Mouse (Mus musculus) frontal cortex, adult 2 months (tissue): ENCODE results near the gene Rflna. TPM values are rescaled to one million over a fixed set of nuclear protein-coding genes. Genes with fewer than 3 reads are reported as not detected.

Source experiments
- DNase-seq, 2 experiments: peaks; one replicate each; pipeline ENCODE4 v3.0.0; 2022; ENCODE audit warnings: low spot score in 1 of 2; ENCODE audit errors: extremely low spot score in 1 of 2
- polyA plus RNA-seq: library from polyadenylated mRNA; depleted of rRNA; stranded (reverse); fragments of >200 nt; gene quantifications from 2 replicates; pipeline ENCODE4 v1.2.3, GENCODE M21; 2012; rRNA removed

Gene Rflna
- 3.7 and 3.8 TPM in 2 replicates for polyA plus RNA-seq

DNA sequence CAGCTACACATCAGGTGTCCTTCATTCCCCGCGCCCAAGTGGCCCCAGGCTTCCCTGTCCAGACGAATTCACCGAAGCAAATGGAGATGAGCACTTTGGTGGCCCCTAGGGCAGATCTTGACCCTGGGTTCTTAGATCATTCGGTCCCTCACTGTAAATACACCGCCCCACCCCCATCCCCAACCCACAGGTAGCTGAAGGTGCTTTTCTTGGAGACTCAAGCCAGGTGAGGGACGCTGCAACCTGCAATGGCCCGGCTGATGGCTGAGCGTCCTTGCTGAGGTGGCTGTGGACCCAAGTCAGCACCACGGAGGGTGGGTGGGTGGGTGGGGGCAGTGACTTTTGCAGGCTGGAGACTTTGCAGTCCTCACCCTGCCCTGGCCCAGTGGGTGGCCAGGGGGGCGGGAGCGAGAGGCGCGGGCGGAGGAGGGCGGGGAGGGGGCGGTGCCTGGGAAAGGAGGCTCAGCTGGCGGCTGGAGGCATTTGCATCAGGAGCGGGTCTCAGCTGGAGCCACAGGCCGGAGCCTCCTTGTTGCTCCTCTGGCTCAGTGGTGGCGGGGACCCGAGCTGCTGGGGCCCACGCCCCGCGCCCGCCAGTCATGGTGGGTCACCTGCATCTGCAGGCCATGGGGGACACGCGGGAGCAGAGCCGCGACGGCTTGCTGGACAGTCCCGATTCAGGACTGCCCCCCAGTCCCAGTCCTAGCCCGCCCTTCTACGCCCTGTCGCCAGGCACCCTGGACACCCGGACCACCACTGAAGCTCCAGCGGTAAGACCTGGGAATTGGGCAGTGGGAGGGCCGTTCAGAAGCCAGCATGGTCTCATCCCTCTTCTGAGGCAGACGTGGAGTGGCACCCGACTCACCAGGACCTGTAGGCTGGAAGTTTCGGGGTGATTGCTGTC lies at the start of gene Rflna:
Gene Rflna (plus strand): TSS at position 253 of the 904 bp plus-strand sequence.
- no peak for DNase-seq

DNA sequence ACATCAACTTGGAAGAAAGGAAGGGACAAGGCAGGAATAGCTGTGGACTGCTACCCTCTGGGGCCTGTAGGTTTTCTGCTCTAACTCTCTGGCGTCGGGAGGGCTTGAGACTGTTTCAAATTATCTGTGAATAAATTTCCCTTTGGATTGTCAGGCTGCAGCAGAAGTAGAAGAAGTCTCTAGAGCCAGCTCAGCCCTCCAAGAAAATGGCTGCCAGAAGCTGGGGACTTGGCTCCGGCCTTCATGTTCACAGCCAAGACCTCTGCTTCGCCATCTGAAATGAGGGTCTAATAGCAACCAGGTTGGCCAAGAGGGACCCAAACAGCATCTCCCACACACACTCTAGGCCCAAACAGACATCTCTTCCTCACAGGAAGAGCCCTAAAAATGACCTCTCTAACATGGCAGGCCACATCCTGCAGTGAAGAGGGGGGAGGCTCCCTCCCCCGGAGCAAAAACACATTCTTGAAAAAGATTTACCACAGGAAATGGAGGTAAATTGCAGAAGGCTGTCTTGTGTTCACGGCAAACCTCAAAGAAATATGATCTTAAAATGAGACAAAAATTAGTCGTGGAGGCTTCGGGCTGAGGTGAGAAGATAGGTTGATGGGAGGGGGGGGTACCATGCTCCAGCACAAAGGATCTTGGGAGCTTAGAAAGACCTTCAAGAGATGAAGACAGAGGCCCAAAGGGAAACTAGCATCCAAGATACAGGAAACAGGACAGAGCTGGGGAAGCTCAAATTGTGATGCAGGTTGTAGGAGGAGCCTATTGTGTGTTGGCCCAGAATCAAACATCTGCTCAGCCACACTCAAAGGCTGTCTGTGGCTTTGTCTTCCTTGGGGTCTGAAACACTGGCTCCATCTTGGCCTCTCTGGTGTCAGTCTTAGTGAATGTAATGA lies 48.4 kb upstream of the Rflna start:
- no peak for DNase-seq

DNA sequence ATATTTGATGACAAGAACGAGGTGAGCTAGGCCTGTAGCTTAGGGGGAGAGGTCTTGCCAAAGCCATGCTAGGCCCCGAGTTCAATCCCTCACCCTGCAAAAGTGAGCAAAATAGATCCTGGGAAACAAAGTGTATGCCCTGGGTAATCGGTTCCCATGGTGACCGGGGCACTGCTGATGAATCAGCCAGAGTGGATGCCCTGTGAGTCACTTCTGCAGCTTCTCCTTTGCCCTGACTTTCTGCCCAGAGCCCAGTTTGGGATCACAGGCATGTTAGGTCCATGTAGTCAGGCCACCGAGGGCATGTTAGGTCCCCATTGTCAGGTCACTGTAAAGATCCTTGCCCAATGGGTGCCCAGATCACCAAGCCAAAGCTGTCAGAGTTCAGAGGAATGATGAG lies 45.5 kb upstream of the Rflna start:
- no peak for DNase-seq

DNA sequence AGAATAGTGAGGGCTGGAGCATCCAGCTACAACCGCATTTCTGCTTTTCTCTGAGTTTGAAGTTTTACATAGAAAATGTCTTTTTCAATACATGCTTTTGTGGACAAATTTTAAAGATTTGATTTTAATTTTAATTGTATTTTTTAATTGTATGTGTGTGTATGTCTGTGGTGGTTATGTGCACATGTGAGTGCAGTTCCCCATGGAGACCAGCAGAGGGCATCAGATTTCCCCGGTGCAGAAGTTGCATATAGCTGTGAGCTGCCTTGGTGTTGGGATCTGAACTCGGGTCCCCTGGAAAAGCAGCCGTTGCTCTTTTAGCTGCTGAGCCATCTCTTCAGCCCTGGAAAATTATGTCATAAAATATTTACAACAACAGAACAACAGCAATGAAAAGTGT lies 43.9 kb upstream of the Rflna start:
- DNase-seq, result no peak

DNA sequence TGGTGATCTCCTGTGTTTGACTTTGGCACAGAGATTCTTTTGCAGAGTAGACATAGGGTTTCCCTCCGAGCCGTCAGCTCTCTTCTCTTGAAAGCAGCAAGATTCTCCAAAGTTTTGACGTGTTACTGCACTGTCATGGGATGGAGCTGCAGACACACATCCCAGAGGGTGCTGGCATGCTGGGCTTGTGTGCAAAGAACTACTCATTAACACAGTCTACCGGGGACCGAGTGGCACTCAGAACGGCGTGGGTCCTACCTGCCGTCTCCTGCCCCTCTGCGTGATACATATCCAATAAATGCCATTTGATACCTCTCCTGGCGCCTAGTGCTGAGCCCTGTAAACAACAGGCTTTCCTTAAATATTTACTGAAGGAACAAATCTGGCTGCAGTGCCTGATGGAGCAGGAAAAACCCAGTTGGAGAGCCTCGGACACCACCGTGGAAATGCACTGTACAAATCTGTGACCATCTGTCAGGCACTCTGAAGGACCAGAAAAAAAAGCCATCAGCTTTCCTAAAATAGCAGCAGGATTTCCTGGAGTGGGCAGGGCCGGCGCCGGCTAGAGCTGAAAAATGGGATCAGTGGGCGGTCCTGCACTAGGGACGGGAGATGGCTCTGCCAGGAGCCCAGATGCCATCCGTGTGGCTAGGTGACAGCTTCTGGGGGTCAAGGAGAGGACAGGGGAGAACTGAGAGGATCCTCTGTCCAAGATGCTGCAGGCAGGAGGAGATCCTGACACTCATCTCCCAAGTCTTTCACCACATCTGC lies 42.7 kb upstream of the Rflna start:
- DNase-seq, result peak; percentile 69 to 83

DNA sequence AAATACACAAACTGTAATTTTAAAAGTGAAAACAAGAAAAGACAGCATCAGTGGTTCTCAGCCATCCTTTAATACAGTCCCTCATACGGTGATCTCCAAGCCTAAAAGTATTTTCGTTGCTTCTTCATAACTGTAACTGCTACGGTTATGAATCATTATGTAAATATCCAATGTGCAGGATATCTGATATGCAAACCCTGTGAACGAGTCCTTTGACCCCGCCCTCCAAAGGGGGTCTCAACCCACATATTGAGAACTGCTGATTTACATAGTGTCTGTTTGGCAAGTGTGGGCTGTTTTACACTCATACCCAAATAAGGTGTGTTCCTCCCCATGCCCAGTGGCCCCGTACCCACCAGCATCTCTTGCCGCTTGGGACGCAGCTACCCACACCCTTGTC lies 41.6 kb upstream of the Rflna start:
- DNase-seq, result no peak

DNA sequence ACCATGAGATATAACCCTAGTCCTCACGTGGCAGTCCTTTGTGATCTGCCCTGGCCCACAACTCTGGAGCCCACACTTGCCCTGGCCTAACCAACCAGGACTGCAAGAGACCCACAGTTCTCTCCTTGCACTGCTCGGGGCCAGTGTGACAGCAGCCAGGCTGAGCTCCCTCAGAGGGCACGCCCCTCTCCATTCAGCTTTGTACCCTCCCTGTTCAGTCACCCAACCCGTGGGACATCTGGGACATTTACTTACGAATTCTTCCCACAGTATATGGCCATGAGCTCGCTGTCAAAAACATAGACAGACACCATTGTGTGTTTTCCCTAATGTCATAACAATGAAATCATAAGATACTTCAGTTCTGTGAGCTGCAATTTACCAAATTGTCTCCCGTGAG lies 40.3 kb upstream of the Rflna start:
- no peak for DNase-seq

DNA sequence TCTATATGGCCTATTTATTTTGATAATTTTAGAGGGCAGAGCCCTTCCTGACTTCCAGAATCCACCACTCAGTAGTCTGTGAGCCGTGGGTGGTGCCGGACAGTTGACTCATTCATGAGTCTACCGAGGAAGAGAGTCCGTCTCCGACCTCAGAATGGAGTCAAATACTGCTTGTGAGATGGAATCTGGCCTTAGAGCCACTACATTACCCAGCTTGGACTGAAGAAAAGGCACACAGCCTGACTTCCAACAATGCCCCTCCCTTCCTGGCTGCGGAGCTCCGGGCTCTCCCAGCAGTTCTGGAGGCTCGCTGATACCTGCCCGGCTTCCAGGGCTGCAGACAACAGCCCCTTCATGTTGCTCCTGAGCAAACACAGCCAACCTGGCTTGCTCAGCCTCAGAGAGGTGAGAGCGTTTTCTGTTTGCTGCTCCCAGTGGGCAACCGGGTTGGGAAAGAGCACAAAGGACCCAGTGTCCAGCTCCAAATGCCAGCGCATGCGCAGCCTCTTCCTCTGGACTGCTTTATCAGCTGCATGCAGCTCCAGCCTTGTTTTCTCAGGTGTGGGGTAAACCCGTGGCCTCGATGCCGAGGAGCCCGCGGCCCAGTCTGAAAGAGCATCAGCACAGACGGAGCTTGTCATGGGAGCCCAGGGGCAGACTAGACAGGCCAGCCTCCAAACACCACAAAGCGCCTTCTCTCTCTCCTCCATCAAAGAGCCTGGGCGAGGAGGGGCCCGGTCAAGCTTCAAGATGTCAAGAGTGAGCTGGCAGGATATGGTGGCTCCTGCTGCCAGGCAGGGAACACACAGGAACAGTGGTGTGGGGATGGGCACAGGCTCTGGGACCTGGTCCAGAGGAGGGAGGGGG lies 39.0 kb upstream of the Rflna start:
- DNase-seq, result peak in 1 of 2 experiments; percentile 58

DNA sequence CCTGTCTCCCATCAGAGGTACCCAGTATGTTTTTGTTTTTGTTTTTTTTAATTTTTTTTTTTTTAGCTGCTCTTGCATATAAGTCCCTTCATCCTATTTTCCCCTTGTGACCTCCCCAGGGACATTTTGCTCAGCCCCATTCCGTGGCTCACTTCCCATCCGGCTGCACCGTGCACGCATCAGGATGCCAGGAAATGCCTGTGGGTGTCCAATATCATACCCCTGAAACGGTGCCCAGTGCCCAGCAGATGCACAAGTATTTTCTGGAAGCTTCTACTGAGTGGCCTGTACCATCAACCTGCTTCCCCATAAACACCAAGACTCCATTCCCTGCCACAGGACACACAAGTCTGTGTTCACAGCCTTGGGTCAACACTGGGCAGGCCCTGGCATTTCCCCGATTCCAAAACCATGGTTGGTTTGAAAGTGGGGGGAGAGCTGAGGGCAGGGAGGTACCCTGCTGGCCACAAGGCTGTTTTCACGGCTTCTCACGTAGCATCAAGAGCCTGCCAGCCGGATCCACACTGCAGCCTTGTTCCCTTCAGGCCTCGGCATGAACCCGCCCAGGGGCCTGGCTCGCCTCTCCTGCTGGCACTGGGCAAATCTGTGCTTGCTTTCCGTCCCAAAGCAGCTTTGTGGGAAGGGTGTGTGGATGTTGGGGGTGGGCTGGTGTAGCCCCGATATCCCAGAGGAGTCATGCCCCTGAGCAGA lies 36.2 kb upstream of the Rflna start:
- DNase-seq, result no peak

DNA sequence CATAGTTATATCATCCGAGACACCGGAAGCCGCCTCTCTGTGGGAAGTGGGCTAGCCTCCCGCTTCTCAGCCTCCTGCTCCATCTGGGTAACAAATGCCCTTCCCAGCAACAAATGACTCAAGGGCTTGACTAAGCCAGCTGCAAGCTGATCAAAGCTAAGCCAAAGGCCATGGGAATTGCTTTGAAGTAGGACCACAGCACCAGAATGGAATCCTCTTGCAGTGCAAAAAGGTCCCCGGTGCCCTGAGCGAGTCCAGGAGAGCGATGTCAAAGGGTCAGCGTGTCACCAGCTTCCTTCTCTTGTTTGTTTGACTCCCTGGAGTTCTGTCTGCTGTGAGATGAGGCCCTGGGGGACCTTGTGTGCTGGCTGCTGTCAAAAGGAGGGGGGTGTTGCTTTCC lies 33.2 kb upstream of the Rflna start:
- DNase-seq, result no peak

DNA sequence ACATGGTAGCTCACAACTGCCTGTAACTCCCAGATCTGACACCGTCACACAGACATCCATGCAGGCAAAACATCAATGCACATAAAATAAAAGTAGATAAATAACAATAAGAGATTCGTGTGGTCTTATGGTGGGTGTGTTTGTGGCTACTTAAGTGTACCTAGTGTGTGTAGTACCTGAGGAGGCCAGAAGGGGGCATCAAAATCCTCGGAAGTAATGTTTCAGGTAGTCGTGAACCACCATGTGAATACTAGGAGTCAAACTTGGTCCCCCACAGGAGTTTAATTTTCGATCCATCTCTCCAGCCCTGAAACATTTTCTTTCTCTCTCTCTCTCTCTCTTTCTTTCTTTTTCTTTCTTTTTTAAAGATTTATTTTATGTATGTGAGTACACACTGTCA lies 16.8 kb upstream of the Rflna start:
- no peak for DNase-seq

DNA sequence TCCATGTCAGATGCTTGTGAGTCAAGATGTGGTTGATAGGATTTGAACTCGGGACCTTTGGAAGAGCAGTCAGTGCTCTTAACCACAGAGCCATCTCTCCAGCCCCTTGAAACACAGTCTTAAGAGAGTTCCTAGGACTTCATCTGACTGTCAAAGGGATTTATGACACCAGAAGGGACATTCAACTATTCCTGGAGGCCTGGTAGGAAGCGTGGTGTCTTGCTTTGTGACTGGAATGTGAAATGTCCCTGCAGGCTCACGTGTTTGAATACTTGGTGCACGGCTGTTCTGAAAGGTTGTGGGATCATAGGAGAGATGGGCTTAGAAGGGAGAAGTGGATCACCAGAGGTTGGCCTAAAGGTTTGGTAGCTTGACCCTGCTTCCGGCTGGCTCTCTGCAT lies 16.4 kb upstream of the Rflna start:
- no peak for DNase-seq

DNA sequence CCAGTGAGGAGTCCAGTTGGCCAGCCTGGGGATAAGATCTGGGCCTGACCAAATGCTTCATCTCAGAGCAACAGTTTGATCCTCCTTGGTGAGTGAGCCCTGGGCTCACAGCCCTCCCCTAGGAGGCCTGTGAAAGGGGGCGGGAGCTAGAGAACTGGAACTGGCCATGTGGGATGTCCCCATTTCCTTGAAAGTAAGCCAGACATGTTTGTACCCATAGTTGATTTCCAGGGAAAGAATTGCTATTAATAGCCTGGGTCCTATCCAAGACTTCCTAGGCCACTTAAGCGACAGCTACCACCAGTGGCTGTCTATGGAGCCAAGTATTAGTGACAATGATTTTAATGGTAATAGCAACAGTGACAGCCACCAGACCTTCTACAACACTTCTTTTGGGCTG lies 13.3 kb upstream of the Rflna start:
- DNase-seq, result no peak

DNA sequence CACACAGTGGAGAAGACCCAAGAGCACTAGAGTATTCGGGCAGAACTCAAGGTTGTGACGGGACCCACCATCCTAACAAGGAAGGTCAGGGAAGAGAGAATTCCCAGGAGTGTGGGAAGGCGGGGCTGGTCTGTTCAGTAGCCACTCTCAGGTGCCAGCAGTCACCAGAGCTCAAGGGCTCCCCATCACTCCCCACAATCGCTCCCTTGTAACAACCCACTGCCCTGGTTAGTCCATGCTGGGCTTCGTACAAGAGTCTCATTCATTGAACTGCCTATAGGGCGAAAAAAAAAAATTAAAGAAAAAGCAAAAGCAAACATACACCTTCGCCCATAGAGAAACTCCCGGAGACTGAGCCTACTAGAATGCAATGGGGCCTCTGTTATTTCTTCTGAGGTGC lies 10.7 kb upstream of the Rflna start:
- DNase-seq, result no peak

DNA sequence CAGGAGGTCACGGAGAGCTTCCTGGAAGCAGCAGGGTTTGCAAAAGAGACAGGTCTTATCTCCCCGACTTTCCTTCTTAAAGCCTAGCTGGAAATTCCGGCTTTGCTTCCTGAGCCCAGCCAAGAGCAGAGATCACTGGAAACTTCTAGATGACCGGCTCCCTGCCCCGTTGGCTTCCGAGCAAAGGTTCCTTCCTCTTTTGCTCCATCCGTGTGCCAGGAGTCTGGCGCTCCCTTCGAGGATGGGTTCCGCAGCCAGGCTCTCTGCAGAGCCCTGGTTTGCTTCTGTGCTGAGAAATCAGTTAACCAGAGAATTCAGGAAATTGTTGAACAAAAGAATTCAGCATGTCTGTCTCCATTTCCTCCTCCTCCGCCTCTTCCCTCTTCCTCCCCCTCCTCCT lies 10.1 kb upstream of the Rflna start:
- no peak for DNase-seq

DNA sequence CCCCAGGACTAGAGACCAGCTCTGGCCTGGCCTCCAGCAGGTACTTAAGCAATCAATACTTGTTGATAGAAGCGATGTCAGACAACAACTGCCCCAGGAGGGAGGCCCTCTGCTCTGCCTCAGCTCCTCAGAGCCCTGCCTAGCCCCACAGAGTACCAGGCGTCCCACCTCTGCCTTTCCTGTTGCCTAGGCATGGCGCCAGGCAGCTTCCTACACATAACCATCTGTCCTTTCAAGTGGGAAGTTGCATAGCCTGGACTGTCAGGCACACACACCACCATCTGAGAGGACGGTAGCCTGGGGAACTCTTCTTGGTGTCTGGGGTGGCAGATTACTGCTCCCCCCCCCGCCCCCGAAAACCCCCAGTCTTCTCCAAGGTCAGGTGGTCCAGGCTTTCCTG lies 6.2 kb upstream of the Rflna start:
- peak; percentile 64 to 83 for DNase-seq

DNA sequence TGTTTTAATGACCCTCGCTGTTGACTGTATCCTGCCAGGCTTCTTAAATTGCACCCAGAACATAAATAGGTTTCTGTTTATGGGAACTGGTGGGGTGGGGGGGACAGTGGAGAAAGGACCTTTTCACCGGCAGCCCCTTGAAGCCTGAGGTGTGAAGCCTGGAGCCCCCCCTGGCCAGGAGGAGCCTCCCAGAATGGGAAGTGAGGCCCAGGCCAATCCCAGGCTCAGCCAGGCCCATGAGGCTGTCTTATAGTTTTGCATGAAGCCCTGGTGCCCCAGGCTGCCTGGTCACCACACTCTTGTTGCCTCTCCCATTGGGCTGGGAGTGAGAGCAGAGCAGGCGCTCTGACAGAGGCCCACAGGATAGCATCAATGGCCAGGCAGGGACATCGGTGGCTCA lies 5.1 kb upstream of the Rflna start:
- no peak for DNase-seq

DNA sequence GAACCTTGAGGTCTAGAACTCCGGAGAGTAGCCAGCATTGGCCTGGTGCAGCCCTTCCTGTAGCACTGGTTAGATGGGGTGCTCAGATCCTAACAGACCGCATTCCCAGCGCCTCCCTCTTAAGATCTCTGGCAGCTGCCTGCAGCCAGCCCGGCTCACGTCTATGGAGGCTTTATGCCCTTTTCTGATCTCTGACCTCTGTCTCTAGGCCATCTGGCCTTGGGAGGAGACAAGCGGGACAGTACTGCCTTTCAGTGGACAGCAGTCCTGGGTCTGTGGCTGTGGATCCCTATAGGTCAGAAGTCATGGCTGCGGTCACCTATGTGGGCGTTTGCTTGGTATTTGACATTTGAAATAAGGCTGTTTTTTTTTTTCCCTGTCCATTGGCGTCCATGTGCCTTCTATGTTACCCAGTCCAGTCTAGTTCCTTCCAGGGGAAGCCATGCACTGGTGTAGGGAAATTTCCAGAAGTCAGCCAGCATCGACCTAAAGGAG lies 2.2 kb upstream of the Rflna start:
- DNase-seq, result no peak

DNA sequence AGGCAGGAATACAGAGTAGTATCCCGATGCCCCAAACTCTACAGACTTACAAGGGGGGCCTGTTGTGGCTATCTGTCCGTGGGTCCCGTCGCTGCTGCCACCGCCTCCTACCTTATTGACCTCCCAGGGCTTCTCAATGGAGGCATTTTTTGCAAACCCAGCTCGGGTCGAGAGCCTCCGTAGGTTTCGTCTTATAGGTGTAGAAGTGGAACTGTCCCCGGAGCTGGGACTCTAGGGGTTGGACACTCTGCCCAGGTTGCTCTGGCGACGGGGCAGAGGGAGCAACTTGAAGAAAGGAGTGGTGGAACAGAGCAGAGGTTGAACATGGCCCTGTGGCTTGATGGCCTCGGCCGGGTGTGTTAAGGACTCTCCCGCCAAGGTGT lies 843 bp downstream of the Rflna start:
- no peak for DNase-seq
